Mouse (Mus musculus): ENCODE measurements at regions not wholly inside any gene's neighbourhood (a gene's known extent, or its start where the extent isn't known, plus 50 kb on each side); places are given as distances from the start of the nearest gene placed in this dataset.

- no peak overlapping the region for H3ac ChIP-seq (ENCODE audit: control insufficient read depth, insufficient read length)
- TF ChIP-seq MAX (IDR thresholded peaks at IDR 0.05; ENCODE audit: low read depth) = no peak
- no peak for TF ChIP-seq REST (IDR thresholded peaks at IDR 0.05; ENCODE audit: insufficient read depth, insufficient read length)
- no peak for TF ChIP-seq POLR2A (IDR thresholded peaks at IDR 0.05; ENCODE audit: insufficient read length, low read depth)
- no peak for TF ChIP-seq TCF3 (IDR thresholded peaks at IDR 0.05; ENCODE audit: insufficient read length, low read depth)
- TF ChIP-seq MYOG (IDR thresholded peaks at IDR 0.05; ENCODE audit: control insufficient read depth in 1 of 3, insufficient read depth in 1 of 3, insufficient read length in 2 of 3, low read depth in 2 of 3) = no peak
- TF ChIP-seq E2F4 (IDR thresholded peaks at IDR 0.05; ENCODE audit: insufficient read depth) = no peak
- no peak for TF ChIP-seq TCF12 (IDR thresholded peaks at IDR 0.05; ENCODE audit: insufficient read depth, poor library complexity, severe bottlenecking)
- TF ChIP-seq SRF (IDR thresholded peaks at IDR 0.05; ENCODE audit: control insufficient read depth, insufficient read length, low read depth) = no peak
- TF ChIP-seq CEBPB (IDR thresholded peaks at IDR 0.05; ENCODE audit: insufficient read depth, poor library complexity, severe bottlenecking) = no peak
- no peak for TF ChIP-seq MYOD1 (IDR thresholded peaks at IDR 0.05; ENCODE audit: control insufficient read depth in 1 of 3, insufficient read length in 2 of 3, low read depth in 2 of 3)
- TF ChIP-seq POLR2AphosphoS2 (IDR thresholded peaks at IDR 0.05; ENCODE audit: insufficient read length, low read depth) = no peak
- no peak for TF ChIP-seq USF1 (IDR thresholded peaks at IDR 0.05; ENCODE audit: low read depth)
- no peaks in the 10 kb centered on the region for H3K79me2 ChIP-seq (ENCODE audit: control insufficient read depth, insufficient read depth)
- no peak overlapping the region for H3K4me2 ChIP-seq (ENCODE audit: low read depth)
- no peaks in the 10 kb centered on the region for H3K36me3 ChIP-seq (ENCODE audit: control insufficient read depth, insufficient read depth)
- H3K27me3 ChIP-seq (ENCODE audit: control insufficient read depth, insufficient read depth, insufficient read length) = no peaks in the 10 kb centered on the region
- no peak overlapping the region for H3K4me3 ChIP-seq
These were observed 126.0 kb downstream of the Gp2 start for GRCm38 (mm10) chr7:119333102-119333501.

GRCm38 (mm10) chr7:119330460-119331109, 128.5 kb downstream of the Gp2 start:
- TF ChIP-seq POLR2A (IDR thresholded peaks at IDR 0.05; ENCODE audit: insufficient read length, low read depth) (no peak), MYOD1 (IDR thresholded peaks at IDR 0.05; ENCODE audit: control insufficient read depth in 1 of 3, insufficient read length in 2 of 3, low read depth in 2 of 3) (no peak), TCF3 (IDR thresholded peaks at IDR 0.05; ENCODE audit: insufficient read length, low read depth) (no peak), POLR2AphosphoS2 (IDR thresholded peaks at IDR 0.05; ENCODE audit: insufficient read length, low read depth) (no peak), REST (IDR thresholded peaks at IDR 0.05; ENCODE audit: insufficient read depth, insufficient read length) (no peak), USF1 (IDR thresholded peaks at IDR 0.05; ENCODE audit: low read depth) (no peak), E2F4 (IDR thresholded peaks at IDR 0.05; ENCODE audit: insufficient read depth) (no peak), CEBPB (IDR thresholded peaks at IDR 0.05; ENCODE audit: insufficient read depth, poor library complexity, severe bottlenecking) (no peak), SRF (IDR thresholded peaks at IDR 0.05; ENCODE audit: control insufficient read depth, insufficient read length, low read depth) (no peak)
- no peaks in the 10 kb centered on the region for H3K36me3 ChIP-seq (ENCODE audit: control insufficient read depth, insufficient read depth)
- no peaks in the 10 kb centered on the region for H3K79me2 ChIP-seq (ENCODE audit: control insufficient read depth, insufficient read depth)
- no peaks in the 10 kb centered on the region for H3K27me3 ChIP-seq (ENCODE audit: control insufficient read depth, insufficient read depth, insufficient read length)
- H3K4me3 ChIP-seq = no peak overlapping the region
- H3ac ChIP-seq (ENCODE audit: control insufficient read depth, insufficient read length) = no peak overlapping the region
- no peak overlapping the region for H3K4me2 ChIP-seq (ENCODE audit: low read depth)

GRCm38 (mm10) chr7:119296307-119296706, 111.9 kb upstream of the Gpr139 start:
- H3K36me3 ChIP-seq (ENCODE audit: control insufficient read depth, insufficient read depth) = no peaks in the 10 kb centered on the region
- H3K27me3 ChIP-seq (ENCODE audit: control insufficient read depth, insufficient read depth, insufficient read length) = no peaks in the 10 kb centered on the region
- H3ac ChIP-seq (ENCODE audit: control insufficient read depth, insufficient read length) = no peak overlapping the region
- no peaks in the 10 kb centered on the region for H3K79me2 ChIP-seq (ENCODE audit: control insufficient read depth, insufficient read depth)
- H3K4me3 ChIP-seq = no peak overlapping the region
- TF ChIP-seq MYOG (IDR thresholded peaks at IDR 0.05; ENCODE audit: control insufficient read depth in 1 of 3, insufficient read depth in 1 of 3, insufficient read length in 2 of 3, low read depth in 2 of 3) (no peak), POLR2AphosphoS2 (IDR thresholded peaks at IDR 0.05; ENCODE audit: insufficient read length, low read depth) (no peak), REST (IDR thresholded peaks at IDR 0.05; ENCODE audit: insufficient read depth, insufficient read length) (no peak), CEBPB (IDR thresholded peaks at IDR 0.05; ENCODE audit: insufficient read depth, poor library complexity, severe bottlenecking) (no peak), E2F4 (IDR thresholded peaks at IDR 0.05; ENCODE audit: insufficient read depth) (no peak), TCF3 (IDR thresholded peaks at IDR 0.05; ENCODE audit: insufficient read length, low read depth) (no peak), TCF12 (IDR thresholded peaks at IDR 0.05; ENCODE audit: insufficient read depth, poor library complexity, severe bottlenecking) (no peak), SRF (IDR thresholded peaks at IDR 0.05; ENCODE audit: control insufficient read depth, insufficient read length, low read depth) (no peak), POLR2A (IDR thresholded peaks at IDR 0.05; ENCODE audit: insufficient read length, low read depth) (no peak), MYOD1 (IDR thresholded peaks at IDR 0.05; ENCODE audit: control insufficient read depth in 1 of 3, insufficient read length in 2 of 3, low read depth in 2 of 3) (no peak), USF1 (IDR thresholded peaks at IDR 0.05; ENCODE audit: low read depth) (no peak), MAX (IDR thresholded peaks at IDR 0.05; ENCODE audit: low read depth) (no peak)
- no peak overlapping the region for H3K4me2 ChIP-seq (ENCODE audit: low read depth)

GRCm38 (mm10) chr7:119291442-119291841, 107.0 kb upstream of the Gpr139 start:
- H3K27me3 ChIP-seq (ENCODE audit: control insufficient read depth, insufficient read depth, insufficient read length) = no peaks in the 10 kb centered on the region
- TF ChIP-seq TCF12 (IDR thresholded peaks at IDR 0.05; ENCODE audit: insufficient read depth, poor library complexity, severe bottlenecking) = no peak
- H3K4me3 ChIP-seq = no peak overlapping the region

DNA sequence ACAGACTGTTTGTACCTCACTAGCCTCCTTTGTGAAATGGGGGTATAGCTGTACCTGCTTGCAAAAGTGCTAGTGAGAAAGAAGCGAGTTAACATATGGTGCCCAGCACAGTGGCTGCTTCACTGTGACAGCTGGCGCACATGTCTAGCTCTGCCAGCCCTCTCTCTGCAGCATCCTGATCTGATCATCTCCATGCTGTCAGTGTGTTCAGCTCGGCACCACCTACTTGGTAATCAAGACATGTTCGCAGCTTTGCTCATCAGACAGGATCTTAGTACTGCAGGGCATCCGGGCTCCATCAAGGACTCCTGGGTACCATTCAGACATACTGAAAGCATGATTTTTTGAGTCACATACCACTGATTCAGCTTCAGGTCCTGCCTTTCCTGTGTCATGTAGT, 100.9 kb upstream of the Gpr139 start:
- H3K4me3 ChIP-seq = no peak overlapping the region
- TF ChIP-seq TCF12 (IDR thresholded peaks at IDR 0.05; ENCODE audit: insufficient read depth, poor library complexity, severe bottlenecking) (no peak), TCF3 (IDR thresholded peaks at IDR 0.05; ENCODE audit: insufficient read length, low read depth) (no peak), USF1 (IDR thresholded peaks at IDR 0.05; ENCODE audit: low read depth) (no peak), MAX (IDR thresholded peaks at IDR 0.05; ENCODE audit: low read depth) (no peak), MYOD1 (IDR thresholded peaks at IDR 0.05; ENCODE audit: control insufficient read depth in 1 of 3, insufficient read length in 2 of 3, low read depth in 2 of 3) (no peak), E2F4 (IDR thresholded peaks at IDR 0.05; ENCODE audit: insufficient read depth) (no peak), SRF (IDR thresholded peaks at IDR 0.05; ENCODE audit: control insufficient read depth, insufficient read length, low read depth) (no peak), MYOG (IDR thresholded peaks at IDR 0.05; ENCODE audit: control insufficient read depth in 1 of 3, insufficient read depth in 1 of 3, insufficient read length in 2 of 3, low read depth in 2 of 3) (no peak), POLR2AphosphoS2 (IDR thresholded peaks at IDR 0.05; ENCODE audit: insufficient read length, low read depth) (no peak), CEBPB (IDR thresholded peaks at IDR 0.05; ENCODE audit: insufficient read depth, poor library complexity, severe bottlenecking) (no peak), REST (IDR thresholded peaks at IDR 0.05; ENCODE audit: insufficient read depth, insufficient read length) (no peak), POLR2A (IDR thresholded peaks at IDR 0.05; ENCODE audit: insufficient read length, low read depth) (no peak)
- no peak overlapping the region for H3ac ChIP-seq (ENCODE audit: control insufficient read depth, insufficient read length)
- H3K36me3 ChIP-seq (ENCODE audit: control insufficient read depth, insufficient read depth) = no peaks in the 10 kb centered on the region
- H3K79me2 ChIP-seq (ENCODE audit: control insufficient read depth, insufficient read depth) = no peaks in the 10 kb centered on the region
- H3K27me3 ChIP-seq (ENCODE audit: control insufficient read depth, insufficient read depth, insufficient read length) = no peaks in the 10 kb centered on the region
- no peak overlapping the region for H3K4me2 ChIP-seq (ENCODE audit: low read depth)

More at GRCm38 (mm10) chr7:119291442-119291841, 107.0 kb upstream of the Gpr139 start:
- Histone ChIP-seq H3K79me2 (ENCODE audit: control insufficient read depth, insufficient read depth) (no peaks in the 10 kb centered on the region), H3K4me2 (ENCODE audit: low read depth) (no peak overlapping the region), H3ac (ENCODE audit: control insufficient read depth, insufficient read length) (no peak overlapping the region), H3K36me3 (ENCODE audit: control insufficient read depth, insufficient read depth) (no peaks in the 10 kb centered on the region)

Data from myocyte (in vitro differentiated cells).